Mouse (Mus musculus): ENCODE data around the gene Arid4b. TPM values are rescaled to one million over a fixed set of nuclear protein-coding genes. Genes with fewer than 3 reads are reported as not detected.
"Not testable (repeated sequence)": the region's sequence is repeated elsewhere in the genome, so short reads cannot be mapped to it uniquely, and the experiment has no call there.

Arid4b gene
- 25.3 and 26.5 TPM in 2 replicates for polyA plus RNA-seq (2012; rRNA removed)

DNA sequence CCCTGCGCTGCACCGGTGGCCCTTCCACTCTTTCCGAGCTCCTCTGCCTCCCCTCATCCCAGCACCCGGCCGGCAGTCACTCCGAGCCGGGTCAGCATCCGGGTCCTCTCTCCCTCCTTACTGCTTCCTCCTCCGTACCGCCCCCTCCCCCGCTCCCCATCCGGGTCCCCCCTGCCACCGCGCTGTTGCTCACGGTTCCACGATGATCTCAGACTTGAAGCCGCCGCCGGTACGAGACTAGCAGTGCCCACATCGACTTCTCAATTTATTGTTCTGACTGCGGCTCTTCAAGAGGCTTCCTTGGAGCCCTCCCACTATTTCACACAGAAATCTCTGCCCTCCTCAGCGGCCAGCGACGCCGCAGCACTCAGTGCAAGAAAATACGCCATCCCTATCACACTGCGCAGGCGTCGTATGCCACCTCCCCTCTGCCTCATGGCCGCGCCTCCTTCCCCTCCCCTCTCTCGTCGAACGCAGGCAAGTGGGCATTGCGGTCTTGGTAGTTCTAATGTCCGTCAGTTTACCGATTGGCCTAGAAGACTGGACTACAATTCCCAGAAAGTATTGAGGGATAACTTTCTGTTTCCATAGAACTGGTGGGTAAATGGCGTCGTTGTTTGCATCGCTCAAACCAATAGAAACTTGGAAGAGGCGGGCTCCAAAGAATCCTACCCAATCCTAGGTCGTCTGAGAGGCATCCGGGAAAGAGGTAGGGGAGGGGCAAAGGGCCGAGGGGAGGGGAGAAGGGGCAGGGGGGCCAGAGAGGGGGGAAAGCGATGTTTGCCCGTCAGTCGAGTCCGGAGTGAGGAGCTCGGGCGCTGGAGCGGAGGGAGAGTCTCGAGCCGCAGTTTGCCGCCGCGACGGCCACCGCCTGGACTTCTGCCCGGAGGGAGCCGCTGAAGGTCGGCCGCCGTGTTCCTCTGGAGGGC is at the start of gene Arid4b, which contains the start of gene Ggps1:
Arid4b (plus strand) TSS at position 220 of the 929 bp plus-strand sequence.
Ggps1 (minus strand) TSS at position 476 of the 929 bp plus-strand sequence.
- DNase-seq = peak; percentile 96 to 99
- Histone ChIP-seq H3K4me3 (replicated peaks; ENCODE audit: insufficient read depth, low read depth, low read length) (peak within 1 kb of the TSS; percentile 74), H3K4me1 (ENCODE audit: control insufficient read depth, insufficient read depth, low read length) (peaks cover 4% of the 10 kb centered on the region; the same call in 1 of the 2 replicates), H3K27me3 (ENCODE audit: control insufficient read depth, insufficient read depth, low read length) (no peaks in the 10 kb centered on the region), H3K27ac (ENCODE audit: insufficient read depth, low read length) (peak within 1 kb of the TSS; percentile 87)
- TF ChIP-seq CTCF (IDR thresholded peaks at IDR 0.05; ENCODE audit: borderline replicate concordance, insufficient read depth, low read depth, low read length) (no peak), POLR2A (IDR thresholded peaks at IDR 0.05; ENCODE audit: borderline replicate concordance, insufficient read depth, low read length) (peak; percentile 97)
- WGBS = under 1% methylated on average over 63 of the region's 64 CpGs

DNA sequence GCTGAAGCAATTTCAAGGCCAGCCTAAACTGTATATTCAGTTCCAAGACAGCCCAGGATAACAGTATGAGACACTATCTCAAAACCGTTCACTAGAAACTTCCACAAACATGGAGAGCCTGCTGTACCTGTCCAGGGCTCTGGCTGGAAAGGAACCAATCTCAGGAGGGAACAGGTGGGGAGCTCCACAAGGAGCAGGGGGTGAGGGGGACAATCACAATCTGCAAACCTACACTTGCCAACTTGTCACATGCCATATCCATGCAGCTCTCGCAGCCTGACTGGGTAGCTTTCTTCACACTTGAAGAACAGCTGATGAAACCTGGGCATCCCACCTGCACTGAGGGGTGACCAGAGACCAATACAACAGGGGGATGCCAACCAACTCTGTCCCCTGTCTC is 49.0 kb upstream of the Arid4b start:
- H3K27me3 ChIP-seq (ENCODE audit: control insufficient read depth, insufficient read depth, low read length) = no peaks in the 10 kb centered on the region
- TF ChIP-seq CTCF (IDR thresholded peaks at IDR 0.05; ENCODE audit: borderline replicate concordance, insufficient read depth, low read depth, low read length) (no peak), POLR2A (IDR thresholded peaks at IDR 0.05; ENCODE audit: borderline replicate concordance, insufficient read depth, low read length) (no peak)
- peak; percentile 32 to 60 for DNase-seq
- WGBS = 20% methylated on average over 2 of the region's 2 CpGs
- no peak overlapping the region for H3K4me3 ChIP-seq (replicated peaks; ENCODE audit: insufficient read depth, low read depth, low read length)
- peak overlapping the region; percentile 68; the same call in 1 of the 2 replicates for H3K27ac ChIP-seq (ENCODE audit: insufficient read depth, low read length)
- peaks cover 20% of the 10 kb centered on the region for H3K4me1 ChIP-seq (ENCODE audit: control insufficient read depth, insufficient read depth, low read length)

DNA sequence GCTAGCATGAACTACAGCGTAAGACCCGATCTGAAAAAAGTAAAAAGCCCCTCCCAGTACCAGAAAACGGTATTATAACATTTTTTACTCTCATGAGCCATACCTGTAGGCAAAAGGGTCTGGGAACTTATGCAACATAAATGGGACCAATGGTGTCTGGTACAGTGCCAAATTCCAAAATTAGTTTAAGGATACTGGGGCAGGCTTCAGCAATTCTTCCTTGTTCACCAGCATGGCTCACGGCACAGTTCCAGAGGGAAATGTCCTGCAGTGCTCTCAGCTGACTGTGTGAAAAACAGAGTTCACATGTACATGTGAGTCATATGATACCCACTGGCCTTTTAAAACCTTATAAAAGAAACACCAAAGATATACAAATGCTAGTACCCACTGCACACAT is 48.5 kb upstream of the Arid4b start:
- no peak for TF ChIP-seq POLR2A (IDR thresholded peaks at IDR 0.05; ENCODE audit: borderline replicate concordance, insufficient read depth, low read length)
- no peak for TF ChIP-seq CTCF (IDR thresholded peaks at IDR 0.05; ENCODE audit: borderline replicate concordance, insufficient read depth, low read depth, low read length)
- Histone ChIP-seq H3K4me1 (ENCODE audit: control insufficient read depth, insufficient read depth, low read length) (peaks cover 20% of the 10 kb centered on the region), H3K27ac (ENCODE audit: insufficient read depth, low read length) (no peak overlapping the region), H3K27me3 (ENCODE audit: control insufficient read depth, insufficient read depth, low read length) (no peaks in the 10 kb centered on the region), H3K4me3 (replicated peaks; ENCODE audit: insufficient read depth, low read depth, low read length) (no peak overlapping the region)
- 62% methylated on average over 4 of the region's 4 CpGs for WGBS
- peak; percentile 36 to 68 for DNase-seq

DNA sequence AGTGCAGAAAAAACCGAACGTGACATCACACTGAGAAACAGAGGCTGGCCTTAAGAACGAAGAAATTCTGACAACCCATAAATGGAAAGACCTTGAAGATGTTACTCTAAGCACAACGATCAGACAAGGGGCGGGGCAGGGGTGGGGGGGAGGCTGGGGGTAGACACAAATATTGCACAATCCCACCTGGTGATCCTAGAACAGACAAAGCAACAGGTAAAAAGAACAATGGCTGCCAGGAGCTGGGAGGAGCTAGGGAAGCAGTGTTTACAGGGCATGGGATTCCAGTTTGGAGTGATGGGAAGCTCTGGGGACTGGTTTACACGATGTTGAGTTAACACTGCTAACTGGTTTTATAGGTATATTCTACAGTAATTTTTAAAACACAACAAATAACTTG is 47.4 kb upstream of the Arid4b start:
- WGBS = 90% methylated on average over 6 of the region's 6 CpGs
- Histone ChIP-seq H3K4me1 (ENCODE audit: control insufficient read depth, insufficient read depth, low read length) (peaks cover 20% of the 10 kb centered on the region), H3K27me3 (ENCODE audit: control insufficient read depth, insufficient read depth, low read length) (no peaks in the 10 kb centered on the region), H3K27ac (ENCODE audit: insufficient read depth, low read length) (no peak overlapping the region), H3K4me3 (replicated peaks; ENCODE audit: insufficient read depth, low read depth, low read length) (no peak overlapping the region)
- no peak for DNase-seq
- no peak for TF ChIP-seq POLR2A (IDR thresholded peaks at IDR 0.05; ENCODE audit: borderline replicate concordance, insufficient read depth, low read length)
- no peak for TF ChIP-seq CTCF (IDR thresholded peaks at IDR 0.05; ENCODE audit: borderline replicate concordance, insufficient read depth, low read depth, low read length)

DNA sequence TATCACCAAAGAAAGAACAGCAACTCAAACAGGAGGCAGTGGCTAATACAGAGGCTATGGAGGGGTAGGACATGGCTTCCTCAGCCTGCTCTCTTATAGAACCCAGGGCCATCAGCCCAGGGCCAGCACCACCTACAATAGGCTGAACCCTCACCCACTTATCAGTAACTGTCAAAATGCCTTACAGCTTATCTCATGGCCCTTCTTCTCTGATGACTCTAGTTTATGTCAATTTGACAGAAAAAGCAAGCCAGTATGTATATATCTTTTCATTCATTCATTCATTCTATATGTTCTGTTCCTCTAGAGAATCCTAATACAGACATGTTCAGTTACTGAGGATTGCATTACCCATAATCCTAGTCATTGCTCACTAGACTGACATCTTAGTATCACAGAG is 44.7 kb upstream of the Arid4b start:
- TF ChIP-seq POLR2A (IDR thresholded peaks at IDR 0.05; ENCODE audit: borderline replicate concordance, insufficient read depth, low read length) (no peak), CTCF (IDR thresholded peaks at IDR 0.05; ENCODE audit: borderline replicate concordance, insufficient read depth, low read depth, low read length) (no peak)
- Histone ChIP-seq H3K4me3 (replicated peaks; ENCODE audit: insufficient read depth, low read depth, low read length) (no peak overlapping the region), H3K4me1 (ENCODE audit: control insufficient read depth, insufficient read depth, low read length) (peaks cover 14% of the 10 kb centered on the region), H3K27ac (ENCODE audit: insufficient read depth, low read length) (no peak overlapping the region), H3K27me3 (ENCODE audit: control insufficient read depth, insufficient read depth, low read length) (no peaks in the 10 kb centered on the region)
- DNase-seq = no peak

DNA sequence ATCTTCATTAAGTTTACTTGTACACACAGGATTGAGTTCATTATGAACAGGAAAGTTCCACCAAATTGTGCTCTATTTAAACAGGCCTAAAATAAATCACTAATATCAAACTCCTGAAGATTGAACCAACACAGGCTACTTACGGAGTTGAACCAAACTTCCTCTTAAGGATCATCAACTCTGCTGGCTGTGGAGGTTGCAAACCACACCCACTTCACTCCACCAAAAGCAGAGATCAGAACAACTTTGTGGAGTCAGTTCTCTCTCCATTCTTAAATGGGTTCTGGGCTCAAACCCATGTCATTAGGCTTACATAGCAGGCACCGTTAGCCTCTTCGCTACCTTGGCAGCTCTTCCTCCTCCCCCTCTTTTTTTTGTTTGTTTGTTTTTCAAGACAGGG is 44.2 kb upstream of the Arid4b start:
- no peak for DNase-seq
- H3K27ac ChIP-seq (ENCODE audit: insufficient read depth, low read length) = no peak overlapping the region
- TF ChIP-seq POLR2A (IDR thresholded peaks at IDR 0.05; ENCODE audit: borderline replicate concordance, insufficient read depth, low read length) (no peak), CTCF (IDR thresholded peaks at IDR 0.05; ENCODE audit: borderline replicate concordance, insufficient read depth, low read depth, low read length) (no peak)
- 95% methylated on average over 3 of the region's 3 CpGs for WGBS
- peaks cover 14% of the 10 kb centered on the region for H3K4me1 ChIP-seq (ENCODE audit: control insufficient read depth, insufficient read depth, low read length)
- no peaks in the 10 kb centered on the region for H3K27me3 ChIP-seq (ENCODE audit: control insufficient read depth, insufficient read depth, low read length)
- no peak overlapping the region for H3K4me3 ChIP-seq (replicated peaks; ENCODE audit: insufficient read depth, low read depth, low read length)

DNA sequence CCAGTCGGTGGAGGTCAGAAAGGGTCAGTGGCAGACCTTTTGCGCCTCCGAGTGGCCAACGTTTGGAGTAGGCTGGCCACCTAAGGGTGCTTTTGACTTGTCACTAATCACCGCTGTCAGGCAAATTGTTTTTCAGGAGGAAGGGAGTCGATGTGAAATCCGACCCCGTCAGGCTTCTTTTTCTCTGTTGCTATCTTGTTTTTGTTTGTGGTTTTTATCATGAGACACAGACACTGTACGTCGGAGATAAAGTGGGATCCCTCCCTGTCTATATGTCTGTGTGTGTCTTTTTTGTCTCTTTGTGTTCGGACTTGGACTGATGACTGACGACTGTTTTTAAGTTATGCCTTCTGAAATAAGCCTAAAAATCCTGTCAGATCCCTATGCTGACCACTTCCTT is 41.6 kb upstream of the Arid4b start:
- H3K4me1 ChIP-seq (ENCODE audit: control insufficient read depth, insufficient read depth, low read length); H3K27ac ChIP-seq (ENCODE audit: insufficient read depth, low read length); H3K4me3 ChIP-seq (replicated peaks; ENCODE audit: insufficient read depth, low read depth, low read length); H3K27me3 ChIP-seq (ENCODE audit: control insufficient read depth, insufficient read depth, low read length); DNase-seq: not testable (repeated sequence)
- WGBS = 90% methylated on average over 10 of the region's 12 CpGs

DNA sequence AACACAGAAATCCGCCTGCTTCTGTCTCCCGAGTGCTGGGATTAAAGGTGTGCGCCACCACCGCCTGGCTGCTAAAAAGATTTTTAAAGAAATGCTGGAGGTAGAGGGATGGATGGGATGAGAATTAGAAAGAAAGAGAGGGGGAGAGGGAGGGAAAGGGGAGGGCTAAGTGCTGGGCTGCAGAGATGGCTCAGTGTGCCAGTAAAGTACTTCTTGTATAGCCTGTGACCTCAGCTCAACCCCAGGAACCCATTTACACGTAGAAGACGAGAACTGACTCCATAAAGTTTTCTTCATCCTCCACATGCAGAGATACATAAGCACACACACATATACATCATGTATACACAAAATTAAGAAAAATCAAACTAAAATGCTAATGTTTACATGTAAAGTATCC is 37.5 kb upstream of the Arid4b start:
- WGBS = 88% methylated on average over 6 of the region's 6 CpGs
- H3K27ac ChIP-seq (ENCODE audit: insufficient read depth, low read length) = no peak overlapping the region
- no peak overlapping the region for H3K4me3 ChIP-seq (replicated peaks; ENCODE audit: insufficient read depth, low read depth, low read length)
- no peaks in the 10 kb centered on the region for H3K27me3 ChIP-seq (ENCODE audit: control insufficient read depth, insufficient read depth, low read length)
- no peak for DNase-seq
- TF ChIP-seq CTCF (IDR thresholded peaks at IDR 0.05; ENCODE audit: borderline replicate concordance, insufficient read depth, low read depth, low read length) = no peak
- no peak for TF ChIP-seq POLR2A (IDR thresholded peaks at IDR 0.05; ENCODE audit: borderline replicate concordance, insufficient read depth, low read length)
- no peaks in the 10 kb centered on the region for H3K4me1 ChIP-seq (ENCODE audit: control insufficient read depth, insufficient read depth, low read length)

All from cerebellum, adult 2 months (tissue).